ENCODE assay signal across 13 mouse cellular contexts in the genomic region with DNA sequence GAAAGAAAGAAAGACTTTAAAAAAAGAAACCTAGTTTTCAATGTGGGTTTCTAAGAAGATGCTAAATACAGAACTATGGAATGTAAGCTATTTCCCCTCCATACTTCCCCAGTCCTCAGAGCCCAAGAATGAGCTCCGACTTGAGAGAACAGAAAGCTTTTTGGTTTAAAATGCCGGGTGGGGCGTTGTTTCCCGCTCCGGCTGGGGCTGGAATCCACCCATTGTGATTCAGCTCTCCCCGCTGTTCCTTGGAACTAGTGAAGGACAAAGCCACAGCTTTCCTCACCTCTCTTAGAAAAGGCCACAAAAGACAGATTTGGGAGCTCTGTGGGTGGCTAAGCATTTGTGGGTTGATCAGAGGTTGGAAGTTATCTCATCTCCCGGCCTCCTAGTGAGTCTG. TPM values are rescaled to one million over a fixed set of nuclear protein-coding genes. Genes with fewer than 3 reads are reported as not detected.
DNase-seq lines count a peak whose midpoint lies in the region; ATAC-seq and TF ChIP-seq lines count a peak whose summit lies in the region.
"Had no signal": no experiment of that assay in that cellular context is flagged by ENCODE, and none has a peak within 500 bp of the region (broad histone marks: within the 10 kb centered on the region; RNA-seq: fewer than 3 reads in every experiment).

No protein-coding gene starts in this region.

- no peak for TF ChIP-seq CTCF in stomach, postnatal 0 days (IDR thresholded peaks at IDR 0.05; ENCODE audit: low read depth)

- H3K4me3 ChIP-seq in heart, embryonic 13.5 days, result no peak overlapping the region
- no peak overlapping the region for H3K4me3 ChIP-seq in neural tube, embryonic 15.5 days (replicated peaks)
- no peak overlapping the region for H3K4me3 ChIP-seq in embryonic facial prominence, embryonic 13.5 days
- H3K4me3 ChIP-seq in stomach, postnatal 0 days (ENCODE audit: low read depth, low read length), result no peak overlapping the region
- H3K4me3 ChIP-seq: limb, embryonic 12.5 days had no signal

- H3K4me2 ChIP-seq in heart, embryonic 13.5 days, result no peak overlapping the region
- no peak overlapping the region for H3K4me2 ChIP-seq in neural tube, embryonic 15.5 days
- H3K4me2 ChIP-seq in embryonic facial prominence, embryonic 13.5 days, result no peak overlapping the region
- H3K4me2 ChIP-seq in stomach, postnatal 0 days (replicated peaks; ENCODE audit: low read depth), result no peak overlapping the region
- H3K4me2 ChIP-seq: limb, embryonic 12.5 days had no signal

- peak overlapping the region; percentile 40; the same call in 1 of the 2 replicates for H3K27ac ChIP-seq in heart, embryonic 13.5 days (replicated peaks)
- H3K27ac ChIP-seq in neural tube, embryonic 15.5 days (replicated peaks), result peak overlapping the region; percentile 54; the same call in 1 of the 2 replicates
- peak overlapping the region; percentile 85 for H3K27ac ChIP-seq in embryonic facial prominence, embryonic 13.5 days
- H3K27ac ChIP-seq in stomach, postnatal 0 days (replicated peaks), result peak overlapping the region; percentile 75
- H3K27ac ChIP-seq: limb, embryonic 12.5 days had no signal

- no peaks in the 10 kb centered on the region for H3K9me3 ChIP-seq in heart, embryonic 13.5 days
- H3K9me3 ChIP-seq in neural tube, embryonic 15.5 days (replicated peaks), result no peaks in the 10 kb centered on the region
- no peaks in the 10 kb centered on the region for H3K9me3 ChIP-seq in embryonic facial prominence, embryonic 13.5 days
- no peaks in the 10 kb centered on the region for H3K9me3 ChIP-seq in stomach, postnatal 0 days (ENCODE audit: control insufficient read depth, low read length)
- H3K9me3 ChIP-seq: limb, embryonic 12.5 days had no signal

- ATAC-seq in heart, embryonic 13.5 days (ENCODE audit: extremely low read depth, insufficient number of reproducible peaks, low FRiP score, low TSS enrichment), result no peak
- ATAC-seq in neural tube, embryonic 15.5 days (ENCODE audit: low FRiP score), result no peak
- no peak for ATAC-seq in embryonic facial prominence, embryonic 13.5 days (ENCODE audit: insufficient number of reproducible peaks, insufficient read depth, low FRiP score, low TSS enrichment, low read depth)
- no peak for ATAC-seq in stomach, postnatal 0 days (ENCODE audit: low FRiP score, low TSS enrichment)
- ATAC-seq in erythroblast, adult 5-6 weeks (replicated peaks; ENCODE audit: low FRiP score, poor library complexity, severe bottlenecking), result no peak

- H3K9ac ChIP-seq in heart, embryonic 13.5 days, result no peak overlapping the region
- H3K9ac ChIP-seq in neural tube, embryonic 15.5 days (replicated peaks), result no peak overlapping the region
- H3K9ac ChIP-seq in embryonic facial prominence, embryonic 13.5 days, result no peak overlapping the region
- H3K9ac ChIP-seq in stomach, postnatal 0 days (ENCODE audit: low read length), result peak overlapping the region; percentile 31; the same call in 1 of the 2 replicates
- H3K9ac ChIP-seq: limb, embryonic 12.5 days had no signal

- H3K4me1 ChIP-seq in heart, embryonic 13.5 days, result peaks cover 17% of the 10 kb centered on the region
- H3K4me1 ChIP-seq in neural tube, embryonic 15.5 days, result no peaks in the 10 kb centered on the region
- H3K4me1 ChIP-seq in embryonic facial prominence, embryonic 13.5 days, result peaks cover 5% of the 10 kb centered on the region
- no peaks in the 10 kb centered on the region for H3K4me1 ChIP-seq in stomach, postnatal 0 days (replicated peaks; ENCODE audit: control insufficient read depth, insufficient read depth)
- H3K4me1 ChIP-seq: limb, embryonic 12.5 days had no signal

- DNase-seq in heart, postnatal 36 days, result no peak
- no peak for DNase-seq in neural tube, embryonic 10.5 days (ENCODE audit: extremely low spot score, low spot score)
- no peak for DNase-seq in stomach, postnatal 0 days (ENCODE audit: low spot score)
- DNase-seq in embryo, embryonic 9.5 days (ENCODE audit: extremely low spot score), result no peak
- DNase-seq: gastrocnemius, postnatal 25 days had no signal

- H3K36me3 ChIP-seq in heart, embryonic 13.5 days, result no peaks in the 10 kb centered on the region
- no peaks in the 10 kb centered on the region for H3K36me3 ChIP-seq in neural tube, embryonic 15.5 days
- H3K36me3 ChIP-seq in embryonic facial prominence, embryonic 13.5 days, result no peaks in the 10 kb centered on the region
- H3K36me3 ChIP-seq in stomach, postnatal 0 days (ENCODE audit: control insufficient read depth, insufficient read depth, low read length), result no peaks in the 10 kb centered on the region
- H3K36me3 ChIP-seq: limb, embryonic 12.5 days had no signal

- WGBS in heart, embryonic 13.5 days, result 56% methylated on average over 7 of the region's 7 CpGs
- WGBS in neural tube, embryonic 15.5 days, result 37% methylated on average over 7 of the region's 7 CpGs
- WGBS in embryonic facial prominence, embryonic 13.5 days, result 29% methylated on average over 7 of the region's 7 CpGs
- WGBS in stomach, postnatal 0 days, result 24% methylated on average over 7 of the region's 7 CpGs

- intact Hi-C loops in heart, postnatal 36 days (cut with DNase I), result no loop called here

- TF ChIP-seq EP300 in stomach, postnatal 0 days (optimal IDR thresholded peaks at IDR 0.05), result no peak

- no peaks in the 10 kb centered on the region for H3K27me3 ChIP-seq in heart, embryonic 13.5 days (replicated peaks)
- no peaks in the 10 kb centered on the region for H3K27me3 ChIP-seq in neural tube, embryonic 15.5 days (replicated peaks)
- no peaks in the 10 kb centered on the region for H3K27me3 ChIP-seq in embryonic facial prominence, embryonic 13.5 days
- no peaks in the 10 kb centered on the region for H3K27me3 ChIP-seq in stomach, postnatal 0 days (ENCODE audit: control insufficient read depth, insufficient read depth, low read length)
- H3K27me3 ChIP-seq: limb, embryonic 12.5 days had no signal

RNA-seq across cellular contexts. Expression of a gene that starts 26.9 kb away (rescaled TPM):
- 5.1 and 6.6 TPM in 2 replicates for polyA plus RNA-seq in heart, embryonic 13.5 days (2015; fragmentation: Nextera tagmentation; extraction: Ambion mirVana)
- total RNA-seq in heart, postnatal 36 days (2021), result 10 to 100 TPM; 31.1 to 32.4 TPM
- 13.4 and 13.7 TPM in 2 replicates for polyA plus RNA-seq in neural tube, embryonic 15.5 days (2015; fragmentation: Nextera tagmentation; extraction: Ambion mirVana)
- polyA plus RNA-seq in embryonic facial prominence, embryonic 13.5 days (2015; fragmentation: Nextera tagmentation; extraction: Ambion mirVana), result 11.6 and 12.7 TPM in 2 replicates
- 2.9 and 3.2 TPM in 2 replicates for polyA plus RNA-seq in stomach, postnatal 0 days (2015; fragmentation: Nextera tagmentation; extraction: Ambion mirVana)
- 38.0 and 60.7 TPM in 2 replicates for total RNA-seq in erythroblast, adult 5-6 weeks (2015; ENCODE audit: low replicate concordance)
- 35.6 and 63.0 TPM in 2 replicates for total RNA-seq in erythroblast, adult 5-6 weeks (2017; ENCODE audit: low replicate concordance)

RNA-seq across cellular contexts. Expression of a gene that starts 40.6 kb away (rescaled TPM):
- polyA plus RNA-seq in heart, embryonic 13.5 days (2015; fragmentation: Nextera tagmentation; extraction: Ambion mirVana), result 55.3 and 55.9 TPM in 2 replicates
- total RNA-seq in heart, postnatal 36 days (2021), result 100 to 1,000 TPM; 231 to 294 TPM
- polyA plus RNA-seq in neural tube, embryonic 15.5 days (2015; fragmentation: Nextera tagmentation; extraction: Ambion mirVana), result 31.0 and 32.2 TPM in 2 replicates
- 49.0 and 56.1 TPM in 2 replicates for polyA plus RNA-seq in embryonic facial prominence, embryonic 13.5 days (2015; fragmentation: Nextera tagmentation; extraction: Ambion mirVana)
- 45.1 and 49.2 TPM in 2 replicates for polyA plus RNA-seq in stomach, postnatal 0 days (2015; fragmentation: Nextera tagmentation; extraction: Ambion mirVana)
- 0.63 TPM in 1 of 2 replicates, not detected in the other for total RNA-seq in erythroblast, adult 5-6 weeks (2015; ENCODE audit: low replicate concordance)
- total RNA-seq in erythroblast, adult 5-6 weeks (2017; ENCODE audit: low replicate concordance), result 0.56 and 1.1 TPM in 2 replicates
- total RNA-seq: megakaryocyte-erythroid progenitor cell, adult 5-6 weeks; MEL had no signal

RNA-seq across cellular contexts. Expression of a gene that starts 53.1 kb away (rescaled TPM):
- polyA plus RNA-seq in heart, embryonic 13.5 days (2015; fragmentation: Nextera tagmentation; extraction: Ambion mirVana), result 0.44 and 0.62 TPM in 2 replicates
- total RNA-seq in heart, postnatal 36 days (2021), result 10 to 100 TPM; 26.1 to 29.2 TPM
- polyA plus RNA-seq in neural tube, embryonic 15.5 days (2015; fragmentation: Nextera tagmentation; extraction: Ambion mirVana), result 0.18 and 0.88 TPM in 2 replicates
- polyA plus RNA-seq in embryonic facial prominence, embryonic 13.5 days (2015; fragmentation: Nextera tagmentation; extraction: Ambion mirVana), result 0.47 and 0.74 TPM in 2 replicates
- polyA plus RNA-seq in stomach, postnatal 0 days (2015; fragmentation: Nextera tagmentation; extraction: Ambion mirVana), result 2.2 and 2.3 TPM in 2 replicates
- not detected in 2 replicates for total RNA-seq in erythroblast, adult 5-6 weeks (2015; ENCODE audit: low replicate concordance)
- total RNA-seq in erythroblast, adult 5-6 weeks (2017; ENCODE audit: low replicate concordance), result 0.34 TPM in 1 of 2 replicates, not detected in the other
- total RNA-seq: MEL had no signal

RNA-seq across cellular contexts. Expression of a gene that starts 58.3 kb away (rescaled TPM):
- 0.37 and 0.49 TPM in 2 replicates for polyA plus RNA-seq in heart, embryonic 13.5 days (2015; fragmentation: Nextera tagmentation; extraction: Ambion mirVana)
- 100 to 1,000 TPM; 160 to 170 TPM for total RNA-seq in heart, postnatal 36 days (2021)
- 0.10 and 0.28 TPM in 2 replicates for polyA plus RNA-seq in neural tube, embryonic 15.5 days (2015; fragmentation: Nextera tagmentation; extraction: Ambion mirVana)
- 0.12 TPM in 1 of 2 replicates, not detected in the other for polyA plus RNA-seq in embryonic facial prominence, embryonic 13.5 days (2015; fragmentation: Nextera tagmentation; extraction: Ambion mirVana)
- polyA plus RNA-seq in stomach, postnatal 0 days (2015; fragmentation: Nextera tagmentation; extraction: Ambion mirVana), result 1.6 and 1.8 TPM in 2 replicates
- not detected in 2 replicates for total RNA-seq in erythroblast, adult 5-6 weeks (2015; ENCODE audit: low replicate concordance)
- total RNA-seq in erythroblast, adult 5-6 weeks (2017; ENCODE audit: low replicate concordance), result not detected in 2 replicates
- total RNA-seq: megakaryocyte-erythroid progenitor cell, adult 5-6 weeks; MEL had no signal
- polyA plus RNA-seq: limb, embryonic 12.5 days; neural tube, embryonic 11.5 days had no signal
